Mouse (Mus musculus): ENCODE data around the gene Hsdl2.
"Not testable (repeated sequence)": the region's sequence is repeated elsewhere in the genome, so short reads cannot be mapped to it uniquely, and the experiment has no call there.

Gene Hsdl2

GRCm38 (mm10) chr4:59581314-59582185, at the start of gene Hsdl2:
Gene Hsdl2 (plus strand): TSS chr4:59581563.
- DNase-seq = peak; percentile 100

DNA sequence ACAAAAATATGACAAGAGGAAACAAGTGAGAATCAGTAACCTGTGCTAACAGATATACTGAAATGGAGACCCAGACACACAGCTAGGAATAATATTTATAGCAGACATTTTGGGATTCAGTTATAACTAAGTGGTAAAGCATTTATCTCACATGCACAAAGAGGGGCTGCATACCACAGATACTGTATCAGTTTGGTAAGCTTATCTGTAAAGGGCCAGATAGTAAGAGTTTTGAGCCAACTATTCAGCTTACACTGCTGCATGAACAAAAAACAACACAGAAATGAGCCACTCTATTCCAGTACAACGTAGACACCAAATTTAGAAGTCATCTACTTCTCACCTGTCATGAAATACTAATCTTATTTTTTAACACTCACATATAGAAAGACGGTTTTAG, 48.1 kb upstream of the Hsdl2 start:
- no peak for DNase-seq

- DNase-seq = no peak
These were observed 45.7 kb upstream of the Hsdl2 start for GRCm38 (mm10) chr4:59535624-59536023.

DNA sequence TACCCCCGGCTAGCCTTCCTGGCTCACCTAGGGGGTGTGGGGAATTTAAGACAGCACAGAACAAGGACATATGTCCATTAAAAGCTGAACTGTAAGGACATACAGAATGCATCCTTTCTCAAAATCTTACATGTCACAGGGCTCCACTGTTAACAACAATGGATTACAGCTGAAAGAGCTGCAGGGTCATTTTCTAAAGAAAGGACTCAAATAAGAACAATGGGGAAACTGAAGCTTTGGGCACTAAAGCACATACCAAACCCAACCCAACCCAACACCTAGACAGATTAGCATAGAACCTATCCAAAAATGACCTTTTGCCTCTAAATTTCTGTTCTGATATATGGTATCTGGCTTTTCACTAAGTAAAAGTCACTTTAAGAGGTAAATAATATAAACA, 45.1 kb upstream of the Hsdl2 start:
- DNase-seq = no peak

- DNase-seq = no peak
These were observed 38.4 kb upstream of the Hsdl2 start for GRCm38 (mm10) chr4:59543006-59543405.

DNA sequence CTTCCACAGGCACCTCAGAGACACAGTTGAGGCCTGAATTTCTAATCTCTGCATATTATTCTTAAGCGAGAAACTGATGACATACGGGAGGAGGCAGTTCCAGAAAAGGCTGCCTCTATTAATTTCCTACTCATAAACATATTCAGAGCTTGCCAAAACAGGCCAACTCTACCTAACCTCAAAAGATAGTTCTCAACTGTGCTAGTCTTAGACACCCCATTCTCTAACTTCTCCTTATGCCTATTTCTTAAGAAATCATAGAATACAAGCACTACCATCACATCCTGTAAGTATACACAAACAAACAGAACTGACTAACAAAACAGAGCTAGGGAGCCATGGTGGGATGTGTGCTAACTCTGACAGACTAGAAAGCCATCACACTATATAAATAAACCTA, 36.7 kb upstream of the Hsdl2 start:
- DNase-seq = no peak

DNA sequence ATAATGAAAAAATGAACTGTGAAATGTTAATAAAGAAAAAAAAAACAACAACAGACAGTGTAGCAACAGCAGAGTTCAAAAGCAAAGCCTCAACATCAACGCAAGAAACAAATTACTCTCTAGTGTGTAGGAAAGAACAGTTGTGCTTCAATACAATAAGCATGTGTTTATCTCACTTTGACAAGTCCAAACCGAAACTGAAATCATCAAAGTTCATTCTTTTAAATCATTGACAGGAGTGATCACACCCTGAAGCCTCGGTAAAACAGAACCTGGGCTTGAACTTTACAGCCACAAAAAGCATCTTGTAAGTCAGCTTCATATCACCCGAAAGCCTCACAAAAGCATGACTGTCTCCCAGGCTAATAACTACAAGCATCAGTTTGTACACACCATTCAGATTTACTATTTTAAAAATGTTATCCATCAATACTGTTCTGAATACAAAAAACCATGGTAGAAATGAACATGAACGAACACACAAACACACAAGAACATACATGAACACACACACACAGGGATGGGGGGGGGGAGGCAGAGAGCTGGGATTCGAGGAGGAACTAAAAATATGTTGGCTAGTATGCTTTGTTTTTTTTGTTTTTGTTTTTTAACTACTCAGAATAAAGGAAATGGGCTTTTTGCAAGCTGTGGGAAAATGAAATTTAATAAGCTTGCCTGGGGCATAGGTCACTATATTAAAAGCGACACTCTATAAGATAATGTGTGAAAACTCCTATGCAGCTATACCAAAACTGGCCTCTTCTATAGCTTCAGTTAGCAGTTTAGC, 34.9 kb upstream of the Hsdl2 start:
- DNase-seq = no peak

DNA sequence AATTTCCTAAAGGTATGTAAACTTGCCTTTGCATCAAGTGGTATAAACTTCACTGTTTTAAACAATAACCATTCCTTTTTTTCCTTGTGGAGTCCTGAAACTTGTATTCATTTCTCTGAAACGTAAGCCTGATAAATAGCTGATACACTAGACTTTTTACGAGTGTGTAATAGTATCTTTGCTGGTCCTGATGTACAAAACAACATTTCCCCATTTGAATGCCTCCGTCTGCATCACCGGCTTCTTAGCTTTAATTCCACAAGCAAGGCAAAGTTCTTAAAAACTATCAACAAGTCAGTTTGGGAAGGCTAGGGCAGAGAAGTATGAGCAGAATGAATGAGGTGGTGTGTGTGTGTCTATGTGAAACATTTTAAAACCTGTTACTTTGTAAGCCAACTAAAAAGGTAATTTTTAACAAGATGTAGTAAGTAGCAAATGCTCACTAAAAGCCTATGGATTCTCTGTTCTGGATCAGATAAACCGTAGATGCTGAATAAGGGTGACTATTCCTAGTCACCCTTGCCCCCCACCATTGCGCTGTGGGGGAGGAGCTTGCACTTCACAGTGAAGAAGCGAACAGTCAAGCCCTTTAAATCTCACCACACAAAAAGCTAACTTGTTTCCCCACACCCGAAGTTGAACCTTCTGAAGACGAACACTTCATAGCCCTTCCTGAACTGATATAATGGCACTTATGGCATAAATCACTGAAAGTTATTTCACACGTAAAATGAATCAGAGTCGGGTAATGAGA, 34.0 kb upstream of the Hsdl2 start:
- peak; percentile 29 for DNase-seq

DNA sequence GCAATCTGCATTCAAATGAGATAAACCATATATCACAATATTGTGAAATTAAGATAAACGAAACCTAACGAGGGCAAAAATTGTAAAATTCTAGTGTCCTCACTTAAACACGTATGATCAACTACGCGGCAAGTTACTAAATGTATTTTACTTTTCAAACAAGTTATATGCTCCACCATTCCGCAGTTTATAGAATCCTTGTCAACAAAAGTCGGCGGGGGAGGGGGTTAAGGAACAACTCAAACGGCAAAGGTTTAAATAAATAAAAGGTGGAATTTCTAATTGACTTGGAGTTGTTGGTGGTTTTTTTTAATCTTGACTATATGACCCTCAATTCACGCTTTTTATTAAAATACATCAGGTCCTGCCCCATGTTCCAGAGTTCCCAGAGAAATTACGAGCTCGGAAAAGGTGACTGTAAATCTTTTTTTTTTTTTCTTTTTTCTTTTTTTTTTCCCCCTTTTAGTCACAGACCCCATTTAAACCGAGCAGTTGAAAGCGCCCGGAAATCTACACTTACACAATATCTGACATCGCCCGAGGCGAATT, 33.3 kb upstream of the Hsdl2 start:
- peak; percentile 24 for DNase-seq

DNA sequence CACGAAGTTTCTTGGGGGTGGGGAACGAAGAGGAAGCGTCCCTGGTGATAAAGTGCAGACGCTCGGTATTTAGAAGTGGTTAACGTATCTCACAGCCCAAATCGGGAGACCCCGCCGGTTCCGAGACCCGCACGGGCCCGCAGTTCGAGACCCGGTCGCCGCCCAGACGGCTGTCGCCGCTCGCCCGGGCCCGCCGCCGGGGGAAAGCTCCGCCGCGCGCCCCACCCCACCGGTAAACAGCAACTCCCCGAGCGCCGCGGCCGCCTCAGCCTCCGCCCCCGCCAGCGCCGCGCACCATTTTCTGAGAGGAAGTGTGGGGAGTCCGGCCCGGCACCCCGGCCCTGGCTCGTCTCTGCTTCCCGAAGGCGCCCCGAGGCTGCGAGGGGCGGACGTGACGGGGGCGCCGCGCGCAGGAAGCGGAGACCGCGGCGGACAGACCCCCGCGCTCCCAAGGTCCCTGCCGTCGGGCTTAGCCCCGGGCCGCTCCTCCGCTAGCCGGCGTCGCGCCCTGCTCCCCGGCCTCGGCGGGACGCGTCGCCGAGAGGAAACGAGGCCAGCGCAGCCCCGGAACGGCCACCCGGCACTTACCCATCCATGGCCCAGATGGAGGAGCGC, 32.7 kb upstream of the Hsdl2 start:
- peak; percentile 84 for DNase-seq

GRCm38 (mm10) chr4:59549175-59549976, 32.0 kb upstream of the Hsdl2 start, which contains the start of gene Ptbp3:
Gene Ptbp3 (minus strand): TSS chr4:59549364.
- peak; percentile 92 for DNase-seq

DNA sequence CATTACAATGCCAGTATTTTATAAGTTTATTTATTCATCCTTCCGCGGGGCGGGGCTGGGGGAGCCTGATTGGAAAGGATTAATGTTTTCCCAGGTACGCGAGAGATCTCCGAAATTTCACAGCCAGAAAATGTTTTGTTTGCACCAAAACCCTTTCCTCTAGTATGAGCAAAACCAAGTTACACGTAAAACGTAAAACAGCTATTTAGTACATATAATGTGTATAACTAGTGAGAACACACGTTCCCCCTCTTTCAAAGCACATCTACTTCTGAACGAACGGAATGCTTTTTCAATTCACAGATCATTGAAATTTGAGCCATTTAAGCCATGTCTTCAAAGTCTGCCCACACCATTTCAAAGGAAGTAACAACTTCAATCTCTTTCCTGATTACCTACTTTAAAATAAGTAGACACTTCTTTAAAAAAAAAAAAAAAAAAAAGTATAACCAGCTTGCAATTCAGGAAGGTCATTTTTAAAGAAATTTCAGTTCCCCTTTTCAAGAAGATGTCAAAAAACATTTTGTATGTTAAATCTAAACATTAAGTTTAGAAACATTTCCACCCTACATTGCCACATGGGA, 31.3 kb upstream of the Hsdl2 start:
- DNase-seq = no peak

GRCm38 (mm10) chr4:59551901-59552300, 29.5 kb upstream of the Hsdl2 start:
- no peak for DNase-seq

DNA sequence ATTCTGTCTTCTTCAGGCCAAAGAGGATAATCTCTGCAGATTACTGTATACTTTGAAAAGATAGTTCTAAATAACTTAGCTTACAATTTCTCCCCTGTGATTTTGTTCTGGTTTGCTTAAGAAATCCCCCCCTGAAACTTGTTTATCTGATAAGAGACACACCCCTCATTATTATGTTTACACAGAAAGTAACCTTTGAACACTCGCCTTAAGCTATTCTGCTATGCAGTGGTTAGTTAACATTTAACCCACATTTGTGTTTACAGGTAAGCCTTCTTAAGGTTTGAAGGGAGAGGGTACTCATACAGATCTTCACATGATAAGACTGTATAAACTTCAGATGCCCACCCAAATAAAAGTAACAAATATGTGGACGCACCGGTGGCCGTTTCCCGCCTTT, 28.5 kb upstream of the Hsdl2 start:
- DNase-seq = no peak

GRCm38 (mm10) chr4:59553576-59553975, 27.8 kb upstream of the Hsdl2 start:
- no peak for DNase-seq

DNA sequence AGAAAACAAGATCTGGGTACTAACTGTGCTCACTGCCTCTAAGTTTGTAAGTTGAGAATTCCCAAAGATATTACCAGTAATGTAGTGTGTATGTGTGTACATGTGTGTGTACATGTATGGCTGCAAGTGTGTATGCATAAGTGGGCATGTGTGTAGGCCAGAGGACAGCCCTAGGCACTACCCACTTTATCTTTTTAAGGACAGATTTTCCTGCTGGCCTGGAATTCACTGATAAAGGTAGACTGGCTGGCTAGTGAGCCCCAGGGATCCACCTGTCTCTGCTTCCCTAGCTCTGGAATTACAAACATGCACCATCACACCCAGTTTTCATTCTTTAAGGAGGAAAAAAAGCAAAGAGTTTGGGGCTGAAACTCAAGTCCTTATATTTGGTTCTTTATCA, 26.2 kb upstream of the Hsdl2 start:
- DNase-seq = no peak

DNA sequence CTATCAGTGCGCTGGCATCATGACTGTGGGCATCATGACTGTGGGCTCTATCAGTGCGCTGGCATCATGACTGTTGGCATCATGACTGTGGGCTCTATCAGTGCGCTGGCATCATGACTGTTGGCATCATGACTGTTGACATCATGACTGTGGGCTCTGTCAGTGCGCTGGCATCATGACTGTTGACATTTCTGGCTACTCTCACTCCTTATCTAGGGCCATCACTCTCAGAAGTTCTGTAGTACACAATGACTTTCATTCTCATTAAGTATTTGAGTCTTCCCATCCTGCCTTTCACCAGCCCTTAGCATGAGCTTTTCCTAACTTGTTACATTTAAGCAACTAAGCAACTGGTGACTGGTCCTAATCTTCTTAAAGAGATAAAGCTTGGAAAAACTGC, 24.0 kb upstream of the Hsdl2 start:
- DNase-seq = not testable (repeated sequence)

GRCm38 (mm10) chr4:59558096-59558720, 23.2 kb upstream of the Hsdl2 start:
- DNase-seq = no peak

DNA sequence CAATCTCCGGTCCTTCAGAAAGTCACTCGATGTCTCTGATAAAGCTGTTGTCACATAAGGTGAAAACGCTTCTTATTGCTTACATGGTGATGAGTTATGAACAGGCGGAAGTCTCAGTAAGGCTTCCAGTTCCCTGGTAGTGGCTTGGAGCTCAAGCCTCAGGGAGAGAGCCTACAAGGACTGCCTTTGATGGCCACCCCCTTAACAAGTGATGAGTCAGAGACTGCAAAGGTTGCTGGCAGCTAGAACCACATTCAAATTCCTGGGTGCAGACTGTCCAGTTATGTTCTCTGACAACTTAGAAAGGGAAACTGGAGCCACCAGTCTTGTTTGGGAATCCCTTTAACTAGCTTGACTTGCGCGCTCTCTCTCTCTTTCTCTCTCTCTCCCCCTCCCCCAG, 21.2 kb upstream of the Hsdl2 start:
- no peak for DNase-seq

DNA sequence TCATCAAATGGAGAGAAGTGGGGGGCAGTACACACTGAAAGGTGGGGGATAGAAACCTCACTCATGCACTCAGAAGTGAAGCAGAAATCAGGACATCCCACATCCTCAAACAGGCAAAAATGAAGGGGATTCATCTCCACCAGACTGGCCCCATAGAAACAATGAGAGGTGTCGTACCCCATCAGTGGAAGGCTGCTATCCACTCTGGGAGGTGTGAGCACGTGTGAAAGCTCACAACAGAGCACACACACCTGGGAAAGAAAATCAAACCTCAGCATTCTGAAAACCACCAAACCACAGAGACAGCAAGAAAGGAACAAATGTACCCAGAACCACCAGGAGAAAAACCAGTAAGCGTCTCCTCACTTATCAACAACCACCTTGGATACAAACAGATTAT, 17.2 kb upstream of the Hsdl2 start:
- no peak for DNase-seq

Data from lung, postnatal 36 days (tissue).